Mouse (Mus musculus) heart, embryonic 14.5 days (tissue): Measurements from ENCODE around the gene 1700066M21Rik. TPM values are rescaled to one million over a fixed set of nuclear protein-coding genes. Genes with fewer than 3 reads are reported as not detected.

Experiments
- ATAC-seq: fragments of 200-750 bp; cut with Nextera tagmentation; 2 replicates; pipeline ENCODE4 v1.8.0; 2017; ENCODE audit warnings: low read depth, moderate TSS enrichment; ENCODE audit not compliant: insufficient number of reproducible peaks, insufficient read depth, low FRiP score
- H3K27ac ChIP-seq, 2 experiments: fragments of 200-500 bp in 1 of 2; fragments of 300-500 bp in 1 of 2; sonication (generic) in 1 of 2; replicated peaks in 1 of 2; 2 replicates each; pipeline ENCODE4 v1.5.1; 2012 to 2014; ENCODE audit warnings: low read depth in 2 of 2, low read length in 2 of 2, control low read depth in 1 of 2, mild to moderate bottlenecking in 1 of 2, mixed read lengths in 1 of 2; ENCODE audit not compliant: control insufficient read depth in 1 of 2, insufficient read depth in 1 of 2
- H3K27me3 ChIP-seq: fragments of 300-500 bp; sonication (generic); 2 replicates; pipeline ENCODE4 v1.6.1; 2014; ENCODE audit warnings: mild to moderate bottlenecking, low read length, control low read depth; ENCODE audit not compliant: control insufficient read depth, insufficient read depth
- H3K36me3 ChIP-seq: fragments of 300-500 bp; sonication (generic); 2 replicates; pipeline ENCODE4 v1.6.1; 2014; ENCODE audit warnings: mild to moderate bottlenecking, control low read depth, low read length, mixed read lengths; ENCODE audit not compliant: control insufficient read depth, insufficient read depth
- H3K4me1 ChIP-seq, 2 experiments: fragments of 200-500 bp in 1 of 2; fragments of 300-500 bp in 1 of 2; sonication (generic) in 1 of 2; 2 replicates each; pipeline ENCODE4 v1.6.1; 2012 to 2014; ENCODE audit warnings: low read length in 2 of 2, control low read depth in 1 of 2, mixed read lengths in 1 of 2; ENCODE audit not compliant: control insufficient read depth in 2 of 2, insufficient read depth in 2 of 2
- H3K4me2 ChIP-seq: fragments of 300-500 bp; sonication (generic); 2 replicates; pipeline ENCODE4 v1.6.1; 2014; ENCODE audit warnings: mild to moderate bottlenecking, low read length
- H3K4me3 ChIP-seq, 2 experiments: fragments of 200-500 bp in 1 of 2; fragments of 300-500 bp in 1 of 2; sonication (generic) in 1 of 2; 2 replicates each; pipeline ENCODE4 v1.5.1; 2012 to 2014; ENCODE audit warnings: low read length in 2 of 2, mild to moderate bottlenecking in 2 of 2, control low read depth in 1 of 2, low read depth in 1 of 2, moderate library complexity in 1 of 2; ENCODE audit not compliant: control insufficient read depth in 1 of 2, insufficient read depth in 1 of 2
- H3K9ac ChIP-seq: fragments of 300-500 bp; sonication (generic); 2 replicates; pipeline ENCODE4 v1.6.1; 2014; ENCODE audit warnings: mild to moderate bottlenecking, low read length
- H3K9me3 ChIP-seq: fragments of 300-500 bp; sonication (generic); 2 replicates; pipeline ENCODE4 v1.6.1; 2016; ENCODE audit warnings: low read length, control low read depth; ENCODE audit not compliant: control insufficient read depth
- WGBS: fragments of 180-500 bp; shearing (Covaris S2); extraction: QIAGEN DNeasy Blood & Tissue Kit; methylation state at CpG from one replicate; pipeline ENCODE4 v1.1.7; 2014; 5-methylcytosine and 5-hydroxymethylcytosine counted together
- polyA plus RNA-seq: library from polyadenylated mRNA; unstranded; fragments of >200 nt; fragmentation: Nextera tagmentation; extraction: Ambion mirVana; gene quantifications from 2 replicates; pipeline ENCODE4 v1.2.1, GENCODE M21; 2014

1700066M21Rik gene
- polyA plus RNA-seq: 7.5 and 8.7 TPM in 2 replicates

- no peaks in the 10 kb centered on the region for H3K9me3 ChIP-seq
- peak within 1 kb of the TSS; percentile 93 for H3K4me2 ChIP-seq
- no peaks in the 10 kb centered on the region for H3K27me3 ChIP-seq
- ATAC-seq: peak; percentile 97
- peak within 1 kb of the TSS; percentile 82 to 94 for H3K4me3 ChIP-seq
- H3K9ac ChIP-seq: peak within 1 kb of the TSS; percentile 93
- H3K4me1 ChIP-seq: peaks cover 0 to 15% of the 10 kb centered on the region in 2 experiments; a peak in 2 of 4 replicates
- peak within 1 kb of the TSS; percentile 62 to 78 for H3K27ac ChIP-seq
- under 1% methylated on average over 80 of the region's 81 CpGs for whole genome bisulfite sequencing
- H3K36me3 ChIP-seq: no peaks in the 10 kb centered on the region
These were observed at the start of gene 1700066M21Rik for GRCm38 (mm10) chr1:57377376-57378341. Gene 1700066M21Rik (plus strand): TSS chr1:57377620.

- WGBS: 82% methylated on average over 5 of the region's 5 CpGs
- no peak overlapping the region for H3K4me3 ChIP-seq
- H3K27me3 ChIP-seq: no peaks in the 10 kb centered on the region
- no peaks in the 10 kb centered on the region for H3K9me3 ChIP-seq
- H3K27ac ChIP-seq: no peak overlapping the region
- H3K36me3 ChIP-seq: no peaks in the 10 kb centered on the region
- H3K9ac ChIP-seq: no peak overlapping the region
- H3K4me1 ChIP-seq: peaks cover 4 to 15% of the 10 kb centered on the region in 2 experiments
- ATAC-seq: no peak
- H3K4me2 ChIP-seq: no peak overlapping the region
These were observed 47.9 kb upstream of the 1700066M21Rik start for GRCm38 (mm10) chr1:57329285-57330093.

GRCm38 (mm10) chr1:57330228-57330627 lies 47.2 kb upstream of the 1700066M21Rik start:
- no peak overlapping the region for H3K4me3 ChIP-seq
- no peak for ATAC-seq
- H3K9ac ChIP-seq: no peak overlapping the region
- no peaks in the 10 kb centered on the region for H3K9me3 ChIP-seq
- 75% methylated on average over 6 of the region's 6 CpGs for WGBS
- no peak overlapping the region for H3K27ac ChIP-seq
- H3K4me2 ChIP-seq: no peak overlapping the region
- peaks cover 4 to 15% of the 10 kb centered on the region in 2 experiments for H3K4me1 ChIP-seq
- no peaks in the 10 kb centered on the region for H3K36me3 ChIP-seq
- H3K27me3 ChIP-seq: no peaks in the 10 kb centered on the region

- no peak for ATAC-seq
- H3K4me3 ChIP-seq: no peak overlapping the region
- H3K9ac ChIP-seq: no peak overlapping the region
- no peaks in the 10 kb centered on the region for H3K27me3 ChIP-seq
- WGBS: 27% methylated on average over 4 of the region's 4 CpGs
- H3K4me1 ChIP-seq: peaks cover 4 to 15% of the 10 kb centered on the region in 2 experiments
- no peaks in the 10 kb centered on the region for H3K9me3 ChIP-seq
- H3K36me3 ChIP-seq: no peaks in the 10 kb centered on the region
- no peak overlapping the region for H3K4me2 ChIP-seq
- H3K27ac ChIP-seq: no peak overlapping the region
These were observed 45.4 kb upstream of the 1700066M21Rik start for GRCm38 (mm10) chr1:57332040-57332439.

GRCm38 (mm10) chr1:57333550-57334213 lies 43.7 kb upstream of the 1700066M21Rik start:
- Histone ChIP-seq H3K36me3 (no peaks in the 10 kb centered on the region), H3K4me2 (peak overlapping the region; percentile 53), H3K4me1 (peaks cover 4 to 15% of the 10 kb centered on the region in 2 experiments), H3K27ac (peak overlapping the region; percentile 88 to 94), H3K9ac (peak overlapping the region; percentile 42; the same call in 1 of the 2 replicates), H3K9me3 (no peaks in the 10 kb centered on the region), H3K4me3 (peak overlapping the region; percentile 4 to 18; a peak in 3 of 4 replicates), H3K27me3 (no peaks in the 10 kb centered on the region)
- 5% methylated on average over 11 of the region's 11 CpGs for WGBS
- peak; percentile 77; the same call in 1 of the 2 replicates for ATAC-seq

GRCm38 (mm10) chr1:57335200-57335599 lies 42.2 kb upstream of the 1700066M21Rik start:
- Histone ChIP-seq H3K4me2 (no peak overlapping the region), H3K27ac (no peak overlapping the region), H3K27me3 (no peaks in the 10 kb centered on the region), H3K4me1 (peaks cover 4 to 15% of the 10 kb centered on the region in 2 experiments), H3K9me3 (no peaks in the 10 kb centered on the region), H3K4me3 (no peak overlapping the region), H3K9ac (no peak overlapping the region), H3K36me3 (no peaks in the 10 kb centered on the region)
- WGBS: 60% methylated on average over 5 of the region's 5 CpGs
- ATAC-seq: no peak
